Mouse (Mus musculus): ENCODE measurements around the gene Kcnh1. TPM values are rescaled to one million over a fixed set of nuclear protein-coding genes. Genes with fewer than 3 reads are reported as not detected.

Kcnh1 gene
- polyA plus RNA-seq, 1 experiment, result 0.14 TPM

GRCm38 (mm10) chr1:192214666-192215065 is 24.1 kb downstream of the Kcnh1 start:
- Histone ChIP-seq H3K36me3 (ENCODE audit: control insufficient read depth, insufficient read depth, low read length) (no peaks in the 10 kb centered on the region), H3K27ac (ENCODE audit: insufficient read depth, low read depth, low read length) (no peak overlapping the region), H3K4me1 (ENCODE audit: control insufficient read depth, insufficient read depth, insufficient read length, low read length) (no peaks in the 10 kb centered on the region), H3K27me3 (ENCODE audit: control insufficient read depth, insufficient read depth, low read length) (no peaks in the 10 kb centered on the region), H3K4me3 (ENCODE audit: low read depth, low read length) (no peak overlapping the region)
- WGBS, result 90% methylated on average over 4 of the region's 4 CpGs
- TF ChIP-seq CTCF (IDR thresholded peaks at IDR 0.05; ENCODE audit: extremely low read depth, insufficient read length, insufficient replicate concordance, low read depth, low read length) (no peak), POLR2A (IDR thresholded peaks at IDR 0.05; ENCODE audit: low read depth, low read length) (no peak)

- no peak overlapping the region for H3K27ac ChIP-seq (ENCODE audit: insufficient read depth, low read depth, low read length)
- no peak overlapping the region for H3K4me3 ChIP-seq (ENCODE audit: low read depth, low read length)
- H3K36me3 ChIP-seq (ENCODE audit: control insufficient read depth, insufficient read depth, low read length), result no peaks in the 10 kb centered on the region
- WGBS, result 77% methylated on average over 2 of the region's 2 CpGs
- TF ChIP-seq CTCF (IDR thresholded peaks at IDR 0.05; ENCODE audit: extremely low read depth, insufficient read length, insufficient replicate concordance, low read depth, low read length) (no peak), POLR2A (IDR thresholded peaks at IDR 0.05; ENCODE audit: low read depth, low read length) (no peak)
- H3K4me1 ChIP-seq (ENCODE audit: control insufficient read depth, insufficient read depth, insufficient read length, low read length), result no peaks in the 10 kb centered on the region
- no peaks in the 10 kb centered on the region for H3K27me3 ChIP-seq (ENCODE audit: control insufficient read depth, insufficient read depth, low read length)
These were observed 29.6 kb downstream of the Kcnh1 start for GRCm38 (mm10) chr1:192220156-192220555.

- no peaks in the 10 kb centered on the region for H3K27me3 ChIP-seq (ENCODE audit: control insufficient read depth, insufficient read depth, low read length)
- H3K4me1 ChIP-seq (ENCODE audit: control insufficient read depth, insufficient read depth, insufficient read length, low read length), result no peaks in the 10 kb centered on the region
- H3K36me3 ChIP-seq (ENCODE audit: control insufficient read depth, insufficient read depth, low read length), result no peaks in the 10 kb centered on the region
- H3K4me3 ChIP-seq (ENCODE audit: low read depth, low read length), result no peak overlapping the region
- H3K27ac ChIP-seq (ENCODE audit: insufficient read depth, low read depth, low read length), result no peak overlapping the region
- 39% methylated on average over 4 of the region's 4 CpGs for WGBS
- no peak for TF ChIP-seq CTCF (IDR thresholded peaks at IDR 0.05; ENCODE audit: extremely low read depth, insufficient read length, insufficient replicate concordance, low read depth, low read length)
- TF ChIP-seq POLR2A (IDR thresholded peaks at IDR 0.05; ENCODE audit: low read depth, low read length), result no peak
These were observed 33.6 kb downstream of the Kcnh1 start for GRCm38 (mm10) chr1:192224161-192224560.

GRCm38 (mm10) chr1:192232696-192233095 is 42.1 kb downstream of the Kcnh1 start:
- TF ChIP-seq CTCF (IDR thresholded peaks at IDR 0.05; ENCODE audit: extremely low read depth, insufficient read length, insufficient replicate concordance, low read depth, low read length) (no peak), POLR2A (IDR thresholded peaks at IDR 0.05; ENCODE audit: low read depth, low read length) (no peak)
- H3K4me1 ChIP-seq (ENCODE audit: control insufficient read depth, insufficient read depth, insufficient read length, low read length), result no peaks in the 10 kb centered on the region
- H3K36me3 ChIP-seq (ENCODE audit: control insufficient read depth, insufficient read depth, low read length), result no peaks in the 10 kb centered on the region
- no peak overlapping the region for H3K27ac ChIP-seq (ENCODE audit: insufficient read depth, low read depth, low read length)
- no peak overlapping the region for H3K4me3 ChIP-seq (ENCODE audit: low read depth, low read length)
- H3K27me3 ChIP-seq (ENCODE audit: control insufficient read depth, insufficient read depth, low read length), result no peaks in the 10 kb centered on the region
- WGBS, result 56% methylated on average over 1 of the region's 1 CpGs

- Histone ChIP-seq H3K4me1 (ENCODE audit: control insufficient read depth, insufficient read depth, insufficient read length, low read length) (no peaks in the 10 kb centered on the region), H3K27me3 (ENCODE audit: control insufficient read depth, insufficient read depth, low read length) (no peaks in the 10 kb centered on the region), H3K27ac (ENCODE audit: insufficient read depth, low read depth, low read length) (no peak overlapping the region), H3K4me3 (ENCODE audit: low read depth, low read length) (no peak overlapping the region), H3K36me3 (ENCODE audit: control insufficient read depth, insufficient read depth, low read length) (no peaks in the 10 kb centered on the region)
- 76% methylated on average over 3 of the region's 3 CpGs for WGBS
- TF ChIP-seq POLR2A (IDR thresholded peaks at IDR 0.05; ENCODE audit: low read depth, low read length), result no peak
- TF ChIP-seq CTCF (IDR thresholded peaks at IDR 0.05; ENCODE audit: extremely low read depth, insufficient read length, insufficient replicate concordance, low read depth, low read length), result no peak
These were observed 56.3 kb downstream of the Kcnh1 start for GRCm38 (mm10) chr1:192246836-192247235.

GRCm38 (mm10) chr1:192259146-192259545 is 68.6 kb downstream of the Kcnh1 start:
- TF ChIP-seq CTCF (IDR thresholded peaks at IDR 0.05; ENCODE audit: extremely low read depth, insufficient read length, insufficient replicate concordance, low read depth, low read length) (no peak), POLR2A (IDR thresholded peaks at IDR 0.05; ENCODE audit: low read depth, low read length) (no peak)
- no peaks in the 10 kb centered on the region for H3K27me3 ChIP-seq (ENCODE audit: control insufficient read depth, insufficient read depth, low read length)
- no peaks in the 10 kb centered on the region for H3K36me3 ChIP-seq (ENCODE audit: control insufficient read depth, insufficient read depth, low read length)
- no peak overlapping the region for H3K27ac ChIP-seq (ENCODE audit: insufficient read depth, low read depth, low read length)
- no peaks in the 10 kb centered on the region for H3K4me1 ChIP-seq (ENCODE audit: control insufficient read depth, insufficient read depth, insufficient read length, low read length)
- WGBS, result 82% methylated on average over 5 of the region's 5 CpGs
- H3K4me3 ChIP-seq (ENCODE audit: low read depth, low read length), result no peak overlapping the region

GRCm38 (mm10) chr1:192259616-192260015 is 69.0 kb downstream of the Kcnh1 start:
- no peaks in the 10 kb centered on the region for H3K4me1 ChIP-seq (ENCODE audit: control insufficient read depth, insufficient read depth, insufficient read length, low read length)
- TF ChIP-seq POLR2A (IDR thresholded peaks at IDR 0.05; ENCODE audit: low read depth, low read length), result no peak
- no peak for TF ChIP-seq CTCF (IDR thresholded peaks at IDR 0.05; ENCODE audit: extremely low read depth, insufficient read length, insufficient replicate concordance, low read depth, low read length)
- H3K27ac ChIP-seq (ENCODE audit: insufficient read depth, low read depth, low read length), result no peak overlapping the region
- H3K4me3 ChIP-seq (ENCODE audit: low read depth, low read length), result no peak overlapping the region
- no peaks in the 10 kb centered on the region for H3K36me3 ChIP-seq (ENCODE audit: control insufficient read depth, insufficient read depth, low read length)
- 78% methylated on average over 7 of the region's 7 CpGs for WGBS
- H3K27me3 ChIP-seq (ENCODE audit: control insufficient read depth, insufficient read depth, low read length), result no peaks in the 10 kb centered on the region

- H3K36me3 ChIP-seq (ENCODE audit: control insufficient read depth, insufficient read depth, low read length), result no peaks in the 10 kb centered on the region
- no peak overlapping the region for H3K27ac ChIP-seq (ENCODE audit: insufficient read depth, low read depth, low read length)
- H3K27me3 ChIP-seq (ENCODE audit: control insufficient read depth, insufficient read depth, low read length), result no peaks in the 10 kb centered on the region
- WGBS, result 90% methylated on average over 1 of the region's 1 CpGs
- peaks cover 2% of the 10 kb centered on the region; the same call in 1 of the 2 replicates for H3K4me1 ChIP-seq (ENCODE audit: control insufficient read depth, insufficient read depth, insufficient read length, low read length)
- H3K4me3 ChIP-seq (ENCODE audit: low read depth, low read length), result no peak overlapping the region
- TF ChIP-seq CTCF (IDR thresholded peaks at IDR 0.05; ENCODE audit: extremely low read depth, insufficient read length, insufficient replicate concordance, low read depth, low read length) (no peak), POLR2A (IDR thresholded peaks at IDR 0.05; ENCODE audit: low read depth, low read length) (no peak)
These were observed 75.1 kb downstream of the Kcnh1 start for GRCm38 (mm10) chr1:192265704-192266103.

All from small intestine, adult 2 months (tissue).